ENCODE assay signal across 8 mouse cellular contexts in the genomic region with DNA sequence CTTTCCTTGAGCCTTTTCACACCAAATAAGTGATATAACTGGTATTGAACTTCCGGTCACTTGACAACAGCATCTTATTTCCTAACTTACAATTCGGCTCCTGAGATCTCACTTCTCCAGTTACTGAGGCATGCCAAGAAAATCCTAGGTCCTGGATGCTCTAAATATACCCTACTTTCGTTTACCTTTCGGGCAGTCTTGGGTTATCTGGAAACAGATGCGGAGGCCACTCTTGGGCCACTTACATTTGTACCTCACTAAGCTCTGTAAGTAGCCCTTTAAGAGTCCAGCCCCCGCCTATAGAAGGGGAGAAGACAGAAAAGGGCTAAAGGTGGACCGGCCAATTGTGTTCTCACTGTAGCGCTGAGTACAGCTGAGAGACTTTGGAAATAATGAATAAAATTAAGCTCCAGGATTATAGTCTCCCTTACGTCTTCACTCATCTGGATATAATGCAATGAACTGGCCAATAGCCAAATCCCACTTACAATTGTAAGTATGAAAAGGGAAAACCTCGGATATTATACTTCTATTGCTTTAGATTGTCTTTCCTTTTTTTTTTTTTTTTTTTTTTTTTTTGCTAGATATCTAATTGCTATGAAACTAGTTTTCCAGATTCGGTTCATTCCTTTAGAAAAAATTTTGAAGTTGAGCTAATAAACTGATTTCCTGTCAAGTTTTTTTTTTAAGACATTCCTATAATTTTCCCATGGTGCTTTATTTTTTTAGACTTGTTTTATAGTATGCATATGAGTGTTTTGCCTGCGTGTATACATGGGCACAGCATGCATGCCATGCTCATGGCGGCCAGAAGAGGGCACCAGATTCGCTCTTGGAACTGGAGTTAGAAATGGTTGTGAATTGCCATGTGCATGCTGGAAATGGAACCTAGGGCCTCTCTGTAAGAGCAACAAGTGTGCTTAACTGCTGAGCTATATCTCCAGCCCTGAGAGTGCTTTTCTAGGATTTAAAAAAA. TPM values are rescaled to one million over a fixed set of nuclear protein-coding genes. Genes with fewer than 3 reads are reported as not detected.
DNase-seq lines count a peak whose midpoint lies in the region; ATAC-seq lines count a peak whose summit lies in the region.

No protein-coding gene starts in this region.

- DNase-seq in frontal cortex, postnatal 14 days (ENCODE audit: low spot score in 2 of 2): peak; percentile 18 to 54
- peak; percentile 73 for DNase-seq in CD4-positive helper T cell, adult 2 months (ENCODE audit: low read depth, low spot score)
- DNase-seq in adrenal gland, postnatal 36 days: peak; percentile 82 to 85
- DNase-seq in kidney, postnatal 10 days: peak; percentile 85
- peak; percentile 85 for DNase-seq in lung, postnatal 14 days
- peak; percentile 74 to 87 for DNase-seq in spleen, postnatal 10 days (ENCODE audit: low spot score in 2 of 2)

- no peak for ATAC-seq in frontal cortex, adult (ENCODE audit: low TSS enrichment)
- peak; percentile 76 for ATAC-seq in erythroid progenitor cell, adult 5-6 weeks (replicated peaks; ENCODE audit: low FRiP score, poor library complexity, severe bottlenecking)

RNA-seq across cellular contexts. Expression of a gene that starts 17.5 kb away (rescaled TPM):
- 10 to 100 TPM; 68.0 to 73.7 TPM for total RNA-seq in adrenal gland, postnatal 36 days (2021)
- total RNA-seq in erythroid progenitor cell, adult 5-6 weeks (2015; ENCODE audit: low replicate concordance): 23.1 and 28.1 TPM in 2 replicates
- 9.4 and 9.5 TPM in 2 replicates for total RNA-seq in erythroid progenitor cell, adult 5-6 weeks (2017; ENCODE audit: low replicate concordance)
